Mouse (Mus musculus): ENCODE data around the gene Hoxa9. TPM values are rescaled to one million over a fixed set of nuclear protein-coding genes. Genes with fewer than 3 reads are reported as not detected.

Hoxa9 gene
- polyA plus RNA-seq, 1 experiment from 2014 or later = 0.26 TPM

- no peaks in the 10 kb centered on the region for H3K9me3 ChIP-seq (ENCODE audit: low read length)
- H3K27ac ChIP-seq (ENCODE audit: low read depth) = no peak overlapping the region
- no peak for TF ChIP-seq EP300 (IDR thresholded peaks at IDR 0.05; ENCODE audit: low read depth)
- no peak for TF ChIP-seq CTCF (IDR thresholded peaks at IDR 0.05; ENCODE audit: low read depth)
- no peak overlapping the region for H3K4me2 ChIP-seq (ENCODE audit: low read depth, low read length)
- H3K4me3 ChIP-seq (ENCODE audit: low read depth, low read length) = no peak overlapping the region
- H3K4me1 ChIP-seq (ENCODE audit: insufficient read depth) = peaks cover 6% of the 10 kb centered on the region; the same call in 1 of the 2 replicates
- DNase-seq (no peak), ATAC-seq (no peak)
- 53% methylated on average over 14 of the region's 14 CpGs for WGBS (ENCODE audit: insufficient replicate concordance)
- H3K27me3 ChIP-seq (ENCODE audit: insufficient read depth, low read length) = peaks cover 93% of the 10 kb centered on the region
- H3K9ac ChIP-seq (replicated peaks) = no peak overlapping the region
- no peaks in the 10 kb centered on the region for H3K36me3 ChIP-seq (replicated peaks; ENCODE audit: insufficient read depth, low read length)
These were observed 25.7 kb downstream of the Hoxa9 start for GRCm38 (mm10) chr6:52205221-52205620.

GRCm38 (mm10) chr6:52204050-52204752, 26.7 kb downstream of the Hoxa9 start, which contains the start of gene Hoxa5:
TSS of gene Hoxa5 (minus strand) at chr6:52204587.
- H3K27me3 ChIP-seq (ENCODE audit: insufficient read depth, low read length) = peaks cover 86% of the 10 kb centered on the region
- ATAC-seq = peak; percentile 74
- H3K9me3 ChIP-seq (ENCODE audit: low read length) = no peaks in the 10 kb centered on the region
- peak within 1 kb of the TSS; percentile 52 for H3K4me3 ChIP-seq (ENCODE audit: low read depth, low read length)
- TF ChIP-seq CTCF (IDR thresholded peaks at IDR 0.05; ENCODE audit: low read depth) = peak; percentile 79
- TF ChIP-seq EP300 (IDR thresholded peaks at IDR 0.05; ENCODE audit: low read depth) = no peak
- peak within 1 kb of the TSS; percentile 51 for H3K9ac ChIP-seq (replicated peaks)
- peak within 1 kb of the TSS; percentile 74 for H3K4me2 ChIP-seq (ENCODE audit: low read depth, low read length)
- WGBS (ENCODE audit: insufficient replicate concordance) = 4% methylated on average over 65 of the region's 65 CpGs
- peak within 1 kb of the TSS; percentile 22; the same call in 1 of the 2 replicates for H3K27ac ChIP-seq (ENCODE audit: low read depth)
- no peaks in the 10 kb centered on the region for H3K36me3 ChIP-seq (replicated peaks; ENCODE audit: insufficient read depth, low read length)
- H3K4me1 ChIP-seq (ENCODE audit: insufficient read depth) = peaks cover 6% of the 10 kb centered on the region; the same call in 1 of the 2 replicates
- peak; percentile 73 for DNase-seq

GRCm38 (mm10) chr6:52203371-52204049, 27.4 kb downstream of the Hoxa9 start:
- ATAC-seq (peak; percentile 19; the same call in 1 of the 2 replicates), DNase-seq (no peak)
- Histone ChIP-seq H3K4me1 (ENCODE audit: insufficient read depth) (peaks cover 6% of the 10 kb centered on the region; the same call in 1 of the 2 replicates), H3K36me3 (replicated peaks; ENCODE audit: insufficient read depth, low read length) (no peaks in the 10 kb centered on the region), H3K4me3 (ENCODE audit: low read depth, low read length) (peak overlapping the region; percentile 52), H3K4me2 (ENCODE audit: low read depth, low read length) (peak overlapping the region; percentile 74), H3K9me3 (ENCODE audit: low read length) (no peaks in the 10 kb centered on the region), H3K9ac (replicated peaks) (peak overlapping the region; percentile 51), H3K27ac (ENCODE audit: low read depth) (peak overlapping the region; percentile 22; the same call in 1 of the 2 replicates), H3K27me3 (ENCODE audit: insufficient read depth, low read length) (peaks cover 84% of the 10 kb centered on the region)
- 14% methylated on average over 40 of the region's 46 CpGs for WGBS (ENCODE audit: insufficient replicate concordance)
- TF ChIP-seq EP300 (IDR thresholded peaks at IDR 0.05; ENCODE audit: low read depth) (no peak), CTCF (IDR thresholded peaks at IDR 0.05; ENCODE audit: low read depth) (no peak)

GRCm38 (mm10) chr6:52203121-52203370, 27.8 kb downstream of the Hoxa9 start:
- peak overlapping the region; percentile 51; the same call in 1 of the 2 replicates for H3K9ac ChIP-seq (replicated peaks)
- peaks cover 84% of the 10 kb centered on the region for H3K27me3 ChIP-seq (ENCODE audit: insufficient read depth, low read length)
- H3K9me3 ChIP-seq (ENCODE audit: low read length) = no peaks in the 10 kb centered on the region
- no peak overlapping the region for H3K27ac ChIP-seq (ENCODE audit: low read depth)
- H3K4me2 ChIP-seq (ENCODE audit: low read depth, low read length) = peak overlapping the region; percentile 74
- no peaks in the 10 kb centered on the region for H3K36me3 ChIP-seq (replicated peaks; ENCODE audit: insufficient read depth, low read length)
- DNase-seq (no peak), ATAC-seq (no peak)
- H3K4me3 ChIP-seq (ENCODE audit: low read depth, low read length) = peak overlapping the region; percentile 52
- WGBS (ENCODE audit: insufficient replicate concordance) = 30% methylated on average over 10 of the region's 10 CpGs
- TF ChIP-seq CTCF (IDR thresholded peaks at IDR 0.05; ENCODE audit: low read depth) (no peak), EP300 (IDR thresholded peaks at IDR 0.05; ENCODE audit: low read depth) (no peak)
- peaks cover 4% of the 10 kb centered on the region; the same call in 1 of the 2 replicates for H3K4me1 ChIP-seq (ENCODE audit: insufficient read depth)

- ATAC-seq = no peak
- Histone ChIP-seq H3K27ac (ENCODE audit: low read depth) (no peak overlapping the region), H3K27me3 (ENCODE audit: insufficient read depth, low read length) (peaks cover 84% of the 10 kb centered on the region), H3K9ac (replicated peaks) (no peak overlapping the region), H3K4me2 (ENCODE audit: low read depth, low read length) (peak overlapping the region; percentile 74), H3K4me1 (ENCODE audit: insufficient read depth) (peaks cover 4% of the 10 kb centered on the region; the same call in 1 of the 2 replicates), H3K9me3 (ENCODE audit: low read length) (no peaks in the 10 kb centered on the region), H3K36me3 (replicated peaks; ENCODE audit: insufficient read depth, low read length) (no peaks in the 10 kb centered on the region), H3K4me3 (ENCODE audit: low read depth, low read length) (peak overlapping the region; percentile 52)
- WGBS (ENCODE audit: insufficient replicate concordance) = 49% methylated on average over 22 of the region's 22 CpGs
- no peak for DNase-seq
- TF ChIP-seq EP300 (IDR thresholded peaks at IDR 0.05; ENCODE audit: low read depth) (no peak), CTCF (IDR thresholded peaks at IDR 0.05; ENCODE audit: low read depth) (no peak)
These were observed 28.3 kb downstream of the Hoxa9 start for GRCm38 (mm10) chr6:52202362-52203120.

GRCm38 (mm10) chr6:52201269-52201668, 29.6 kb downstream of the Hoxa9 start:
- DNase-seq (no peak), ATAC-seq (no peak)
- TF ChIP-seq CTCF (IDR thresholded peaks at IDR 0.05; ENCODE audit: low read depth) (no peak), EP300 (IDR thresholded peaks at IDR 0.05; ENCODE audit: low read depth) (no peak)
- H3K27me3 ChIP-seq (ENCODE audit: insufficient read depth, low read length) = peaks cover 79% of the 10 kb centered on the region
- H3K36me3 ChIP-seq (replicated peaks; ENCODE audit: insufficient read depth, low read length) = no peaks in the 10 kb centered on the region
- H3K4me3 ChIP-seq (ENCODE audit: low read depth, low read length) = no peak overlapping the region
- H3K9me3 ChIP-seq (ENCODE audit: low read length) = no peaks in the 10 kb centered on the region
- no peak overlapping the region for H3K9ac ChIP-seq (replicated peaks)
- H3K4me2 ChIP-seq (ENCODE audit: low read depth, low read length) = no peak overlapping the region
- 65% methylated on average over 1 of the region's 1 CpGs for WGBS (ENCODE audit: insufficient replicate concordance)
- no peak overlapping the region for H3K27ac ChIP-seq (ENCODE audit: low read depth)
- peaks cover 4% of the 10 kb centered on the region; the same call in 1 of the 2 replicates for H3K4me1 ChIP-seq (ENCODE audit: insufficient read depth)
